Mouse (Mus musculus) cerebral cortex, adult 2 months (tissue): ENCODE results near the gene Asna1.

Source experiments
- WGBS: fragments of 180-500 bp; shearing (Covaris S2); methylation state at CpG from one replicate; pipeline ENCODE4 v1.1.7; 2018; 5-methylcytosine and 5-hydroxymethylcytosine counted together

The Asna1 gene

GRCm38 (mm10) chr8:84974543-84975142 is 50.4 kb downstream of the Asna1 start:
- WGBS: 73% methylated on average over 8 of the region's 8 CpGs

- WGBS: 37% methylated on average over 4 of the region's 4 CpGs
These were observed 51.1 kb downstream of the Asna1 start for GRCm38 (mm10) chr8:84973803-84974542.

- 85% methylated on average over 1 of the region's 1 CpGs for WGBS
These were observed 52.0 kb downstream of the Asna1 start for GRCm38 (mm10) chr8:84973079-84973478.

GRCm38 (mm10) chr8:84970913-84971312 is 54.2 kb downstream of the Asna1 start:
- 47% methylated on average over 5 of the region's 5 CpGs for WGBS

GRCm38 (mm10) chr8:84970135-84970790 is 54.8 kb downstream of the Asna1 start:
- WGBS: 6% methylated on average over 21 of the region's 21 CpGs

- under 1% methylated on average over 56 of the region's 56 CpGs for WGBS
These were observed 55.6 kb downstream of the Asna1 start, which contains the start of the genes Gm49661, Prdx2 and Rnaseh2a for GRCm38 (mm10) chr8:84969241-84970134. Gene Gm49661, minus strand, starts transcription at chr8:84969433. Gene Prdx2, plus strand, starts transcription at chr8:84969587. Gene Rnaseh2a, minus strand, starts transcription at chr8:84969767.

- WGBS: 14% methylated on average over 2 of the region's 2 CpGs
These were observed 56.4 kb downstream of the Asna1 start for GRCm38 (mm10) chr8:84968650-84969049.
